Mouse (Mus musculus) urinary bladder, postnatal 14 days (tissue): Measurements from ENCODE around the gene Crocc2.

Experiments
- DNase-seq: peaks from one replicate; pipeline ENCODE4 v3.0.0; 2021; ENCODE audit warnings: low spot score

Gene Crocc2

GRCm38 (mm10) chr1:93271751-93272150 lies 103.2 kb downstream of the Crocc2 start:
- no peak for DNase-seq

- DNase-seq = peak; percentile 24
Measured at GRCm38 (mm10) chr1:93272409-93272821, 103.9 kb downstream of the Crocc2 start.

- DNase-seq = no peak
Measured at GRCm38 (mm10) chr1:93275561-93275960, 107.0 kb downstream of the Crocc2 start.

- DNase-seq = no peak
Measured at GRCm38 (mm10) chr1:93277041-93277440, 108.5 kb downstream of the Crocc2 start.
